Mouse (Mus musculus) adrenal gland, adult 8-10 months (tissue): ENCODE measurements around the gene Tsacc. TPM values are rescaled to one million over a fixed set of nuclear protein-coding genes. Genes with fewer than 3 reads are reported as not detected.
"Not testable (repeated sequence)": the region's sequence is repeated elsewhere in the genome, so short reads cannot be mapped to it uniquely, and the experiment has no call there.

ENCODE experiments used
- DNase-seq: peaks from one replicate; pipeline ENCODE4 v3.0.0; 2022
- total RNA-seq, 4 experiments: library from RNA; stranded (reverse); gene quantifications; 2 replicates each; pipeline ENCODE4 v1.2.4; 2022

Gene Tsacc
- total RNA-seq, 4 experiments from 2014 or later: 6.2 to 9.3 (median 8.2) TPM

- not testable (repeated sequence) for DNase-seq
Observed at GRCm38 (mm10) chr3:88281141-88281916, 15.5 kb downstream of the Tsacc start.

GRCm38 (mm10) chr3:88280035-88280434 is 16.8 kb downstream of the Tsacc start:
- DNase-seq: no peak

DNA sequence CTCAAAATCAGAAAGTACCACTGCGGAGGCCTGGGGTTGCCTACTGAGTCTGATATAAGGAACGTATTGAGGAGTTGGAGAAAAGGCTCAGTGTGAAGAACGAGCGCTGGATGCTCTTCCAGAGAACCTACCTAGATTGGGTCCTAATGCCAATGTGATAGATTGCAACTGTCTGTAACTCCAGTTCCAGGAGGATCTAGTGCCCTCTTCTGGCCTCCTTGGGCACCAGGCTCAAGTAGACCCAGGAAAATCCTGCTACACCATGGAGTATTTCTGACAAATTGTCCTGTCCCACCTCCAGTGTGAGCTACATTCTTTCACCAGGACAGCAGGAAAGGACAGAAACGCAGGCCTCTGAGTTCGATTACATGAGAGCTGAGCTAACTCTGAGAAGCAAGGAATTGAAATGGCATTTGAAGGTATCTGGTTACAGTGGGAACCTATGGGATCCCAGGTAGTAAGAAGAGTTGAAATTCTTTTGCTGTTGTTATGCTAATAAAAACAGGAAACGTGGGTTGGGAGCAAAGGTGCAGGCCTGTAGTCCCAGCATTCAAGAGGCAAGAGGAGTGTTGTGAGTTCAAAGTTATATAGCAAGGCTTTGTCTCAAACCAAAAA is 20.2 kb downstream of the Tsacc start:
- DNase-seq: no peak

DNA sequence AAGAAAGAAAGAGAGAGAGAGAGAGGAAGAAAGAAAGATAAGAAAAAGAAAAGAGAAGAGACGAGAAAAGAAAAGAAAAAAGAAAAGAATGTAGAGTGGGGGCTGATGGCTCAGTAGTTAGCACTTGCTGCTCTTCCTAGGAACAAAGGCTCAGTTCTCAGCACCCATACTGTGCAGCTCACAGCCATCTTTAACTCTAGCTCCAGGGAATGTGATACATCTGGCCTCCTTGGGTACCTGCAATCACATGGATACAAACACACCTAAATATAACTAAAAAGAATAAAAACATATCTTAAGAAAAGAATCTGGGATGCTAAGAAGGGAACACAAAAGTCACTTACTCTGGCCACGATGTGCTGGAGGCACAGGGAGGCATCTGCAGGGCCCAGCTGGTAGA is 20.7 kb downstream of the Tsacc start:
- DNase-seq: no peak

GRCm38 (mm10) chr3:88274002-88274401 is 22.8 kb downstream of the Tsacc start:
- DNase-seq: no peak

DNA sequence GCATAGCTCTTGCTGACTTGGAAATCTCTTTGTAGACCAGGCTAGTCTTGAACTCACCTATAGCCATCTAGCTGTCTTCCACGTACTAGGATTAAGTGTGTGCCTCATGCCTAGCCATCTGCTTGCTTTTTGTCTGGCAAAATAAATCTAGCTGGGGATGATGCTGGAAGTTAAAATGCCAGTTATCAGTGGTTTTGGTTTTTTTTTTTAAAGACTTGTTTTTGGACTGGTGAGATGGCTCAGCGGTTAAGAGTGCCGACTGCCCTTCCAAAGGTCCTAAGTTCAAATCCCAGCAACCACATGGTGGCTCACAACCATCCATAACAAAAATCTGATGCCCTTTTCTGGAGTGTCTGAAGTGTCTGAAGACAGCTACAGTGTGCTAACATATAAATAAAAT is 24.9 kb downstream of the Tsacc start:
- no peak for DNase-seq

DNA sequence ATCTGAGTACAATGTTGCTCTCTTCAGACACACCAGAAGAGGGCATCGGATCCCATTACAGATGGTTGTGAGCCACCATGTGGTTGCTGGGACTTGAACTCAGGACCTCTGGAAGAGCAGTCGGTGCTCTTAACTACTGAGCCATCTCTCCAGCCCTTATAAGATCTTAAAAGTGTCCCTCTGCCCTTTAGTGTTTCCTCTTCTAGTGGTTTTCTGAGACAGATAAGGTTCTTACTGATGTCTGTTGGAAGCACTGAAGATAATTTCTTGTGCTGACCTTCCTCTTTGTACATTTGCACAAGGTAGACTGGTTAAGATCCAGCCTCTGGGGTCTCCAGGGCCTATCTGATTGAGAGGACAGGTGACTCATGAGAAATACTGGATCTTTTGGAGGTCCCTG is 25.5 kb downstream of the Tsacc start:
- DNase-seq: not testable (repeated sequence)

- DNase-seq: no peak
Observed at GRCm38 (mm10) chr3:88268991-88269390, 27.8 kb downstream of the Tsacc start.

GRCm38 (mm10) chr3:88268014-88268413 is 28.8 kb downstream of the Tsacc start:
- not testable (repeated sequence) for DNase-seq

DNA sequence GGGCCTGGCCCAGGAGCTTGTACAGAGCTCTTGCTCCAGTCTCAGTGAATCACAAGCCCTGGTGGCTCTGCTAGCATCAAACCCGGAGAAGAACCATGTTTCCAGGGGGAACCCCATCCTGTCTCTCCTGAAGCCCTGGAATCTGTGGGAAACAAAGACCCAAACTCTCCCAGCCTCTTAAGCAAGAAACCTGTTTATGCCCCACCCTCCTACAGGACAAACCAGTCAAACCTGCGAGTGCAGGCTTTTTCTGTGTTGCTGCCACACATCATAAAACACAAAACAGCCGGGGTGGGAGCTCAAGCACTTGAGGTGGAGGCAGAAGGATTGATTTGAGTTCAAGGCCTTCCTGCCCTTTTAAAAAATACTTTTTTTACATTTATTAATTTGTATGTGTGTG is 34.5 kb downstream of the Tsacc start:
- DNase-seq: no peak

- DNase-seq: no peak
Observed at GRCm38 (mm10) chr3:88256382-88256781, 40.4 kb downstream of the Tsacc start.

- DNase-seq: no peak
Observed at GRCm38 (mm10) chr3:88255950-88256349, 40.8 kb downstream of the Tsacc start.

DNA sequence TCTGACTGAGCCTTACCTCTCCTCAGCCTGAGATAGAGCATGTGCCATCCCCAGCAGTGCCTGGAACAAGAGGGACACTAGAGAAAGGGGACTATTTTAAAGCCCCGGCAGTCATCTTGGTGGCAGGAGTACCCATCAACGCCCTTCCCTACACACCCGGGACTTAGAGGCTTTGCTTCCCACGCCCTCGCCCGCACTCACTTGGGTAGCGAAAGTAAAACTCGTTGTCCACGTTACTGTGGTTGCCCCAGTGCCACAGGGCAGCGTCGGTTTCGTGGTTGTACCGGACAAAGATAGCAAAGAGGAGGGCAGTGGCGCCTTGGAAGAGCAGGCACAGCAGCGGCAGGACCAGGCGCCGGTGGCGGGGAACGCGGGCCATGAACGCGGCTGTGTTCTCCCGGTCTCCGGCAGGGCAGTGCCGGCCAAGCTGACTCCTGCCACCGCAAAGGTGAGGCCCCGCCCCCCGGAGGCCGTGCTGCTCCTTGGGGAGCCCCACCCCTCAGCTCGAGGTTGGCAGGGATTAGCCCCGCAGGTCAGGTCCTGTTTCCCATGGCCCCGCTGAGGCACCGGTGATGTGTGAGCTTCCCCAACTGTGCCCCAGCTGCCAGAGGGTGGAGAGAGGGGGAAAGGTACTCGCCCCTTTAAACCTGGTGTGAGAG is 42.4 kb downstream of the Tsacc start, which contains the start of gene Rhbg:
Gene Rhbg, minus strand, starts transcription at position 442 of the 659 bp plus-strand sequence.
- DNase-seq: peak; percentile 42

DNA sequence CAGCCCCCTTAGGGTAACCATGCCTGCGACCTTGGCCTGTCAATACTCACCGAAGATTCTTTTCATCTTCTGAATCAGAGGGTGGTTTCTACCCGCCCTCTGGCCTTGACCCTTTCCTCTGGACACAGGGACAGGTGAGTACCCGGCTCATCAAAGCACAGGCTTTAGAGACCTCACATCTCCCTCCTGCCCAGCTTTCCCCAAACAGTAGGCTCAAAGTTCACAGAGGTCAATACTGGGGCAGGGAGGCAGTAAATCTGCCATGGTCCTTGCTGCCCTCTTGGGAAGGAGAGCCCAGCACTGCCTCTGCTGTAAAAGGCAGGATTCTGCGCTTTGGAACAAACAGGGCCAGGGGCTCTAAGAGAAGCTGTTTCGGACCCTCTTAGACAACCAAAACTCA is 44.1 kb downstream of the Tsacc start:
- no peak for DNase-seq

DNA sequence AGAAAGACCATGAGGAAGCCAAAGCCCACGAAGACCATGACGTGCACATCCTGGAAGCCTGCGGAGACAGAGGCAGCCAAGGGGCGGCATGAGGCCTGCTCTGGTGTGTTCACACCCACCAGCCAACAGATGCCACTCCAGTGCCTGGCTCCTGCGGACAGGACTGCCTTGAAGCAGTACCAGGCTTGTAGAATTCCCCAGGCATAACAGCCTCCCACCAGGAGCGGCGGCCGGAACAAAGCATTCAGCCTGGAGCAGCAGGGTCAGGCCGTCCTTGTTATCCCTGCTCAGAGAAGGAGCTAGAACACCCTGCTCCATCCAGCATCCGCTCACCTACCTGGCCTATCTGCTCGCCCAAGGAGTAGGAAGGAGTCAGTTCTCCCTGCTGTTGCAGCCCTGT is 48.4 kb downstream of the Tsacc start:
- DNase-seq: no peak

GRCm38 (mm10) chr3:88247666-88248065 is 49.1 kb downstream of the Tsacc start:
- no peak for DNase-seq

DNA sequence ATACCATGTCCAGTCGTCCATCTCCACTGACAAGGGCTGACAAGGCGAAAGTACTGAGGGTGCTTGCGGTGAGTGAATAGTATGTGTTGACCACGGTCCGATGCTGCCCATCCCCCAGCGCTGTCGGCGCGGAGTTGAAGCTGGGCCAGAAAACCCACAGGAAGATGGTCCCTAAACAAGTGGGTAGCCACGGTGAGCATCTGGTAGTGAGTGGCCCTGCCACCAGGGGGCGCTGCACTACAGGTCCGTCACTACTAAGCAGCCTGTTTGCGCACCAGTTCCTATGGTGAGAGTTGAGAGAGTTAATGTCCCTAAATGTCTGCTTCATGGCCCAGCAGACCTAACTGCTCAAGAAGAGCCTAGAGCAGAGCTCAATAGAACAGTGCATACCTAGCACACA is 51.0 kb downstream of the Tsacc start:
- peak; percentile 45 for DNase-seq

DNA sequence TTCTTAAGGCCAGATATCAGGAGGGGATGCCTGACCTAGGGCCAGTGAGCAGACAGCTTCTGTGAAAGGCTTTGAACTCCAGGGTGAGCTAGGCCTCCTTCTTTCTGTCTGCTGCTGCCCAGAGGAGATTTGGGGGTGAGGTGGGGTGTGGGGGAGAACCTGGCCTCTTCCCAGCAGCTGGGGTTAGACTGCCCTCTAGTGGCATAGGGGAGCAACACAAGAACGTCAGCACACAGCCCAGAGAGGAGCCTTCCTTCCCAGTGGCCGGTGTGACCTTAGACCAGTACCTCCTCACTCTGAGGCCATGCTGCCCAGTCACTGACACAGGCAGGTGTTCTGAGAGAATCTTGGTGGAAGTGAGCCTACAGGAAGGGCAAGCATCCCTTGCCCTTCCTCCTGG is 52.7 kb downstream of the Tsacc start:
- no peak for DNase-seq

GRCm38 (mm10) chr3:88242531-88242930 is 54.3 kb downstream of the Tsacc start:
- DNase-seq: peak; percentile 33

GRCm38 (mm10) chr3:88241045-88241786 is 55.6 kb downstream of the Tsacc start:
- DNase-seq: no peak

- DNase-seq: no peak
Observed at GRCm38 (mm10) chr3:88239446-88239845, 57.4 kb downstream of the Tsacc start.

DNA sequence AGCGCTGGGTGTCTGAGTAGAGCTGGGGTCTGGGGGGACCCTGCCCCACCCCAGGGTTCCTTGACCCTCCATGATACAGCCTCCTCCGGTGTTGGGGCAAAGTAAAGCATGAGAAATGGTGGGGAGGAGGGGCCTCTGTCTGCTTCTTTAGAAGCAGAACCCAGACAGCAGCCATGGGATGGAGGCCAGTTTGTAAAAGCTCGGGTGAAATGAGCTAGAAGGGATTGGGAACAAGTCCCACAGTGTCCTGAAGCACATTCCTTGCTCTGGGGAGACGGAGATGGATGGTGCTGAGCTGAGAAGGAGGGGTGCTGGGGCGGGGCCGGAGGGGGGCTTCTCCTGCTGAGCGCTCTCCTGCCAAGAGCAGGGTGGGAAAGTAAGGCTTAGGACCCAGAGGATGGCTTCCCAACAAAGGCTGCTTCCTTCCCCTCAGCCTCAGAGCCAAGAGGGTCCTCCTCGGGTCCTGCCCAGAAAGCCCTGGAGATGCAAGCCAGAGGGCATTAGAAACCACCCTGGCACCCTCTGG is 57.9 kb downstream of the Tsacc start:
- no peak for DNase-seq
